Mouse (Mus musculus) MEL (cell line): ENCODE measurements around the gene Egfl8.

Experiments
- BHLHE40 ChIP-seq: IDR thresholded peaks from 2 replicates; pipeline ENCODE4 v1.6.1; 2012; ENCODE audit warnings: low read depth, mild to moderate bottlenecking, inconsistent platforms, low read length, improper control_type of control experiment, borderline replicate concordance
- CTCF ChIP-seq, 3 experiments: IDR thresholded peaks in 2 of 3; conservative IDR thresholded peaks in 1 of 3; 2 replicates each; pipeline ENCODE4 v1.5.1; 2011 to 2012; ENCODE audit warnings: low read length in 3 of 3, low read depth in 2 of 3, mild to moderate bottlenecking in 2 of 3, improper control_type of control experiment in 1 of 3, inconsistent platforms in 1 of 3, mixed read lengths in 1 of 3, moderate library complexity in 1 of 3; ENCODE audit not compliant: control insufficient read depth in 1 of 3, insufficient read depth in 1 of 3, poor library complexity in 1 of 3, severe bottlenecking in 1 of 3
- RCOR1 ChIP-seq: IDR thresholded peaks from 2 replicates; pipeline ENCODE4 v1.6.1; 2012; ENCODE audit warnings: low read depth, mild to moderate bottlenecking, inconsistent platforms, low read length, improper control_type of control experiment

- TF ChIP-seq CTCF (IDR thresholded peaks at IDR 0.05 in 2 of 3, conservative IDR thresholded peaks at IDR 0.05 in 1 of 3; ENCODE audit: control insufficient read depth in 1 of 3, insufficient read depth in 1 of 3, low read depth in 2 of 3, low read length in 3 of 3, poor library complexity in 1 of 3, severe bottlenecking in 1 of 3) (no peak), RCOR1 (no peak), BHLHE40 (no peak)
Measured at GRCm38 (mm10) chr17:34660259-34660820, 44.6 kb upstream of the Egfl8 start.
